Mouse (Mus musculus) embryonic facial prominence, embryonic 11.5 days (tissue): ENCODE data around the gene Phlpp1. TPM values are rescaled to one million over a fixed set of nuclear protein-coding genes. Genes with fewer than 3 reads are reported as not detected.

Experiments used
- ATAC-seq: fragments of 200-750 bp; cut with Nextera tagmentation; replicated peaks from 2 replicates; pipeline ENCODE4 v1.8.0; 2017; ENCODE audit warnings: low read depth; ENCODE audit not compliant: insufficient number of reproducible peaks, low FRiP score, low TSS enrichment
- DNase-seq: peaks from one replicate; pipeline ENCODE4 v3.0.0-alpha.2; 2015; ENCODE audit warnings: low spot score
- H3K27ac ChIP-seq: fragments of 300-500 bp; sonication (generic); replicated peaks from 2 replicates; pipeline ENCODE4 v1.5.1; 2014; ENCODE audit warnings: mild to moderate bottlenecking, low read depth, low read length, control low read depth
- H3K27me3 ChIP-seq: fragments of 300-500 bp; sonication (generic); 2 replicates; pipeline ENCODE4 v1.6.1; 2014; ENCODE audit warnings: mild to moderate bottlenecking, low read length, moderate library complexity, mixed read lengths; ENCODE audit not compliant: control insufficient read depth, insufficient read depth
- H3K36me3 ChIP-seq: fragments of 300-500 bp; sonication (generic); replicated peaks from 2 replicates; pipeline ENCODE4 v1.6.1; 2014; ENCODE audit warnings: low read depth, mild to moderate bottlenecking, low read length, moderate library complexity, mixed read lengths; ENCODE audit not compliant: control insufficient read depth, insufficient read depth
- H3K4me1 ChIP-seq: fragments of 300-500 bp; sonication (generic); 2 replicates; pipeline ENCODE4 v1.6.1; 2014; ENCODE audit warnings: low read length, mixed read lengths; ENCODE audit not compliant: control insufficient read depth, insufficient read depth
- H3K4me2 ChIP-seq: fragments of 300-500 bp; sonication (generic); 2 replicates; pipeline ENCODE4 v1.6.1; 2014; ENCODE audit warnings: low read depth, mild to moderate bottlenecking, control low read depth, low read length, moderate library complexity
- H3K4me3 ChIP-seq: fragments of 300-500 bp; sonication (generic); 2 replicates; pipeline ENCODE4 v1.5.1; 2014; ENCODE audit warnings: low read depth, low read length, control low read depth
- H3K9ac ChIP-seq: fragments of 300-500 bp; sonication (generic); replicated peaks from 2 replicates; pipeline ENCODE4 v1.6.1; 2014; ENCODE audit warnings: mild to moderate bottlenecking, control low read depth, low read length
- H3K9me3 ChIP-seq: fragments of 300-500 bp; sonication (generic); replicated peaks from 2 replicates; pipeline ENCODE4 v1.6.1; 2016; ENCODE audit warnings: mild to moderate bottlenecking, low read length, inconsistent platforms, mixed read lengths; ENCODE audit not compliant: control insufficient read depth
- WGBS: fragments of 180-500 bp; shearing (Covaris S2); extraction: QIAGEN DNeasy Blood & Tissue Kit; methylation state at CpG from one replicate; pipeline ENCODE4 v1.1.7; 2014; 5-methylcytosine and 5-hydroxymethylcytosine counted together
- polyA plus RNA-seq: library from polyadenylated mRNA; unstranded; fragments of >200 nt; fragmentation: Nextera tagmentation; extraction: Ambion mirVana; gene quantifications from 2 replicates; pipeline ENCODE4 v1.2.1, GENCODE M21; 2014

The Phlpp1 gene
- polyA plus RNA-seq, 1 experiment from 2014 or later = 3.8 TPM

DNA sequence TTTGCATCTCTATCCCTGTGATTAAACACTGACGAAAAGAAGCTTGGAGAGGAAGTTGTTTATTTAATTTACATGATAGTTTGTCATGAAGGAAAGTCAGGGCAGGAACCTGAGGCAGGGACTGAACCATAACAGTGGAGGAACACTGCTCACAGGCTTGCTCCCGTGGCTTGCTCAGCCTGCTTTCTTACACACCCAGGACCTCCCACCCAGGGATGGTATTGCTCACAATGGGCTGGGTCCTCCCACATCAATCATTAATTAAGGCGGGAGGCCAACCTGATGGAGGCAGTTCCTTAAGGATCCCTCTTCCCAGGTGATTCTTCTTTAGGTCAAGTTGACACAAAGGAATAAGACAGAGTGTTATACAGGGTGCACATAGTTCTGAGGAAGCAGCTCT is 19.1 kb downstream of the Phlpp1 start:
- 74% methylated on average over 3 of the region's 3 CpGs for WGBS
- DNase-seq = no peak
- H3K27ac ChIP-seq = no peak overlapping the region
- no peak overlapping the region for H3K4me2 ChIP-seq
- ATAC-seq = no peak
- H3K9me3 ChIP-seq = no peaks in the 10 kb centered on the region
- H3K27me3 ChIP-seq = no peaks in the 10 kb centered on the region
- H3K4me3 ChIP-seq = no peak overlapping the region
- H3K36me3 ChIP-seq = no peaks in the 10 kb centered on the region
- no peaks in the 10 kb centered on the region for H3K4me1 ChIP-seq
- H3K9ac ChIP-seq = no peak overlapping the region

DNA sequence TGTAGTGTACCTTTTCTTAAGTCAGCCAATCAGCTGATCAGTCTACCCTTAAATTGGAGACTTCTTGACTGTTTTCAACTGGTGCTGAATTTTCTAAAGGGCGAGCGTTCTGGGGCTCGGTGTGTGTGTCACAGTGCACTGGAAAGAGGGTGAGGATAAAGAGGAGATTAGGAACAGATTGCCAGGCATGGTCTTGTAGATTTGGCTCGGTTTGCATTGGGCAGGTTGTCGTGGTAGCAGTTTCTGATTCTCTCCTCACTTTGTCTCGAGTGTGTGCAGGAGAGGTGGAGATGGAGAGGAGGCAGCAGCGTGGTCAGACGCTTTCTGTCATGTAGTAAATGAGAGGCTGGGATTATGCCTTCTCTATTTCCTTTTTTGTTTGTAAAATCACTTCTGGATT is 20.3 kb downstream of the Phlpp1 start:
- H3K36me3 ChIP-seq = no peaks in the 10 kb centered on the region
- H3K4me1 ChIP-seq = no peaks in the 10 kb centered on the region
- H3K27me3 ChIP-seq = no peaks in the 10 kb centered on the region
- ATAC-seq (no peak), DNase-seq (no peak)
- no peak overlapping the region for H3K4me3 ChIP-seq
- H3K4me2 ChIP-seq = no peak overlapping the region
- no peak overlapping the region for H3K9ac ChIP-seq
- H3K27ac ChIP-seq = no peak overlapping the region
- no peaks in the 10 kb centered on the region for H3K9me3 ChIP-seq
- 64% methylated on average over 8 of the region's 8 CpGs for WGBS

DNA sequence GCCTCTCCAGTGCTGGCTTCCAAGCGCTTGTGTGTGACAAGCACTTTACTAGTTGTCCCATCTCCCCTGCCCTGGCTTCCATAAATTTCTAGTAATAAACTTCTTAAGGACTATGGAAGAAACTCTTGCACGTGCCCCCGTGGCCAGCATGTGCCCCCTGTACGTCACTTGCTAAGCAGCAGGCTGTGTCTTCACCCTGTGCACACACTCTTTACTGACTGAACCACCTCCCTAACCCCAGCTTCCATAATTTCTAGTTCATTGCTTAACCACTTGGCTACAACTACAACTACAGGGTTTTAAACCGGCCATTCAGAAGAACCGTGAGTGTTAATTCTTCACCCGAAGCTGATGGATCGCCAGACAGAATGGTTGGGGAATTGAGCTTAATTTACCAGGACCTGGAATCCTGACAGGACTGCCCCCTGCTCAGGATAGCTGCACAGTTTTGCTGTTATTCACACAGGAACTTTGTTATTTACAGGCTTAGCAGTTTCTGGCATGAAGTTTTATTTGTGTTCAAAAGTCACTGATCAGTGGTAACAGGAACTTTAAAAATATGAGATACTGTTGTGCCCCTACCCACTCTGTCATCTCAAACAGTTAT is 21.4 kb downstream of the Phlpp1 start:
- DNase-seq = no peak
- H3K27me3 ChIP-seq = no peaks in the 10 kb centered on the region
- H3K4me1 ChIP-seq = no peaks in the 10 kb centered on the region
- WGBS = 71% methylated on average over 8 of the region's 8 CpGs
- H3K27ac ChIP-seq = no peak overlapping the region
- no peak for ATAC-seq
- H3K9me3 ChIP-seq = no peaks in the 10 kb centered on the region
- no peaks in the 10 kb centered on the region for H3K36me3 ChIP-seq
- no peak overlapping the region for H3K4me2 ChIP-seq
- no peak overlapping the region for H3K4me3 ChIP-seq
- no peak overlapping the region for H3K9ac ChIP-seq

DNA sequence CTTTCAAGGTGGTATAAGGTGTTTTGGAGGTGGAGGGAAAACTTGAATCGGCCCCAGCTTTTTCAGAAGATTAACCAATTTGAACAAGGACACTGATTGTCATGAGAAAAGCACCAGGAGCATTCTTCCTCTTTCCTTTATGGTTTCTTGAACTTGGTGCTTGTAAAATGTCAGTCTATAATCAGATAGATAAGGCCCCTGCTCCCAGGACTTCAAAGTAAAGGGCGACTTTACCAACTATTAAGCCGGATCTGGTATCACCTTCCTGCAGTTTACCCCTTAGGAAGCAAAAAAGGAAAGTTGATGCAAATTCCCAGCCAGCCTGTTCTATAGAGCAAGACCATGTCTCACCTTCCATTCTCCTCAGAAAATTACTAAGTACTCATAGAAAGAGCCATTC is 21.9 kb downstream of the Phlpp1 start:
- ATAC-seq (no peak), DNase-seq (no peak)
- no peak overlapping the region for H3K4me2 ChIP-seq
- no peaks in the 10 kb centered on the region for H3K36me3 ChIP-seq
- H3K4me1 ChIP-seq = no peaks in the 10 kb centered on the region
- H3K4me3 ChIP-seq = no peak overlapping the region
- no peaks in the 10 kb centered on the region for H3K27me3 ChIP-seq
- no peak overlapping the region for H3K27ac ChIP-seq
- WGBS = 66% methylated on average over 3 of the region's 3 CpGs
- H3K9ac ChIP-seq = no peak overlapping the region
- no peaks in the 10 kb centered on the region for H3K9me3 ChIP-seq

DNA sequence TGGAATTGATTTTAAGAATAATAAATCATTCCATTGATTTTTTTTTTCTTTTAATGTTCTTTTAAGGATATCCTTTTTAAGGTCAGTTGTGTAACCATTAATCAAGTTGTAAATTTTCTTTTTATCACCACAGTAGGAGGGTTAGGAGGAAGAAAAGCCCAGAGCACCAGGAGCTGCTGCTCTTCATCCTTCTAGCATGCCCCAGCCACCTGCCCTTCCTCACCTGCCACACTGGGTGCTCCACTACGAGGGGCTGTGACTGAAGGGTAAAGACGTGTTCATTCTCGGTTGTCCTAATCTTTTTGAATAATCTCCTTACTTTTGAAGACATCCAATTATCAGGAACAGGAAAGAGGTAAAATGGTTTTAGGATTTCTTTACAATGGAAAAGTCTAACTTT is 22.7 kb downstream of the Phlpp1 start:
- ATAC-seq = no peak
- DNase-seq = no peak
- Histone ChIP-seq H3K36me3 (no peaks in the 10 kb centered on the region), H3K4me3 (no peak overlapping the region), H3K27ac (no peak overlapping the region), H3K9me3 (no peaks in the 10 kb centered on the region), H3K9ac (no peak overlapping the region), H3K4me1 (no peaks in the 10 kb centered on the region), H3K4me2 (no peak overlapping the region), H3K27me3 (no peaks in the 10 kb centered on the region)
- WGBS = 81% methylated on average over 3 of the region's 3 CpGs

DNA sequence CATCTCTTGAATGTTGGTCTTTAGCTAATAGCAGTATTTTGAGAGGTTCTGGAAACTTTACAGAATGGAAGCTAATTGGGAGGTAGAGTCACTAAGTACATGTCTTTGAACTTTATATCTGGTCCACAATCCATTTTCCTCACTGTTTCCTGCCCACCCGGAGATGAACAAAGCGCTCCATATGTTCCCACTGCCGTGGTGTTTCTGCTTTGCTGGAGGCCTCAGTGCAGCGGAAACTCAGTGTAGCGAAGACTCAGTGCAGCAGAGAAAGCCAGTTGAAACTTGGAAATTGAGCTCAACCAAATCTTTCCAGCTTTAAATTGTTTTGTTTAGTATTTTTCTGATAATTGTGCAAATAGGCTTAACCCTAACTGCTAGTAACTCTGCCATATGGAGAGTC is 26.4 kb downstream of the Phlpp1 start:
- 72% methylated on average over 5 of the region's 5 CpGs for WGBS
- H3K9ac ChIP-seq = no peak overlapping the region
- H3K4me3 ChIP-seq = no peak overlapping the region
- no peak overlapping the region for H3K4me2 ChIP-seq
- no peaks in the 10 kb centered on the region for H3K4me1 ChIP-seq
- DNase-seq (no peak), ATAC-seq (no peak)
- no peak overlapping the region for H3K27ac ChIP-seq
- no peaks in the 10 kb centered on the region for H3K27me3 ChIP-seq
- H3K36me3 ChIP-seq = no peaks in the 10 kb centered on the region
- no peaks in the 10 kb centered on the region for H3K9me3 ChIP-seq

DNA sequence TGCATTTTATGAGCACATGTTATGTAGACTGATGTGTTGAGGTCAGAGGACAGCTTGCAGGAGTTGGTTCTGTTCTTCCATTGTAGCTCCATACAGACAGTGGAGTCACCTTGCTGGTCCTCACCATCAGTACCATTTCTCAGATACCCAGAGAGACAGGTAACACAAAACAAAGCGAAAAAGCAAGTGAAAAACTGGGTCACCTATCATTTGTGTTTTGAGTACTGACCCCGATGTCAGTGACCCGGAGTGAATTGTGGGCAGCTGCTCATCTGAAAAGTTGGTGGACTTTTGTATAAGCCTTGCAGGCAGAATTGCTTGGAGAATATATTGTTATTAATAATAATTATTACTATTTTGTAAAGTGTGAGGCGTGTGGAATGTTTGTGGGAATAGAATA is 27.6 kb downstream of the Phlpp1 start:
- Histone ChIP-seq H3K36me3 (no peaks in the 10 kb centered on the region), H3K9ac (no peak overlapping the region), H3K9me3 (no peaks in the 10 kb centered on the region), H3K4me3 (no peak overlapping the region), H3K4me1 (no peaks in the 10 kb centered on the region), H3K27me3 (no peaks in the 10 kb centered on the region), H3K27ac (no peak overlapping the region), H3K4me2 (no peak overlapping the region)
- WGBS = 78% methylated on average over 4 of the region's 4 CpGs
- no peak for ATAC-seq
- DNase-seq = no peak

DNA sequence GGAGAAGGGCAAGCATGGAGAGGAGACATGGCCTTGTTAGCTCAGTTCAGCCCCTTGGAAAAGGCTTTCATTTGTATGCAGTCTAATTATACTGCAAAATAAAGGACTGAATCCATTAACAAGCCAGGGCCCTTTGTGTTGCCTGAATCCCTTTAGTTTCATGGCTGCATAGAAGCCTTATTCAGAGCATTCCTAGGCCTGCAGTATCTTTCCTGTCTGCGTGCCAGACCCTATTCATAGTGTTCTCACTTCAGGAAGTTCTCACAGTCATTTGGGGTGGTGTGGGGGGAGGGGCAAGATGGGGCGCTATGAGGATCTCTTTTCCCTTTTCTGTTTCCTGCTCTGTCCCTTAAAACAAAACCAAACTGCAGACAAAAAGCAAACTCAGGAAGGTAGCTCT is 28.1 kb downstream of the Phlpp1 start:
- DNase-seq (peak; percentile 54), ATAC-seq (peak; percentile 84)
- Histone ChIP-seq H3K9ac (no peak overlapping the region), H3K36me3 (no peaks in the 10 kb centered on the region), H3K27ac (no peak overlapping the region), H3K9me3 (no peaks in the 10 kb centered on the region), H3K4me2 (no peak overlapping the region), H3K4me3 (no peak overlapping the region), H3K4me1 (no peaks in the 10 kb centered on the region), H3K27me3 (no peaks in the 10 kb centered on the region)
- WGBS = 11% methylated on average over 2 of the region's 2 CpGs
